Mouse (Mus musculus) heart, embryonic 11.5 days (tissue): ENCODE measurements around the gene Pkn1. TPM values are rescaled to one million over a fixed set of nuclear protein-coding genes. Genes with fewer than 3 reads are reported as not detected.

ENCODE experiments used
- ATAC-seq: fragments of 200-750 bp; cut with Nextera tagmentation; replicated peaks from 2 replicates; pipeline ENCODE4 v1.8.0; 2017; ENCODE audit warnings: moderate library complexity; ENCODE audit not compliant: insufficient number of reproducible peaks, low FRiP score, low TSS enrichment
- H3K27ac ChIP-seq: fragments of 300-500 bp; sonication (generic); 2 replicates; pipeline ENCODE4 v1.5.1; 2014; ENCODE audit warnings: mild to moderate bottlenecking, low read depth, low read length
- H3K27me3 ChIP-seq: fragments of 300-500 bp; sonication (generic); 2 replicates; pipeline ENCODE4 v1.6.1; 2014; ENCODE audit warnings: mild to moderate bottlenecking, low read length, mixed read lengths; ENCODE audit not compliant: control insufficient read depth, insufficient read depth
- H3K36me3 ChIP-seq: fragments of 300-500 bp; sonication (generic); 2 replicates; pipeline ENCODE4 v1.6.1; 2014; ENCODE audit warnings: mild to moderate bottlenecking, low read length, moderate library complexity, mixed read lengths; ENCODE audit not compliant: control insufficient read depth, insufficient read depth
- H3K4me1 ChIP-seq: fragments of 300-500 bp; sonication (generic); 2 replicates; pipeline ENCODE4 v1.6.1; 2014; ENCODE audit warnings: low read length; ENCODE audit not compliant: control insufficient read depth, insufficient read depth
- H3K4me2 ChIP-seq: fragments of 300-500 bp; sonication (generic); 2 replicates; pipeline ENCODE4 v1.6.1; 2014; ENCODE audit warnings: mild to moderate bottlenecking, moderate library complexity
- H3K4me3 ChIP-seq: fragments of 300-500 bp; sonication (generic); 2 replicates; pipeline ENCODE4 v1.5.1; 2014; ENCODE audit warnings: low read depth, low read length
- H3K9ac ChIP-seq: fragments of 300-500 bp; sonication (generic); 2 replicates; pipeline ENCODE4 v1.6.1; 2014; ENCODE audit warnings: mild to moderate bottlenecking, low read depth, low read length, moderate library complexity
- H3K9me3 ChIP-seq: fragments of 300-500 bp; sonication (generic); replicated peaks from 2 replicates; pipeline ENCODE4 v1.6.1; 2016; ENCODE audit warnings: low read length; ENCODE audit not compliant: control insufficient read depth
- WGBS: fragments of 180-500 bp; shearing (Covaris S2); extraction: QIAGEN DNeasy Blood & Tissue Kit; methylation state at CpG from one replicate; pipeline ENCODE4 v1.1.7; 2014; ENCODE audit not compliant: insufficient replicate concordance; 5-methylcytosine and 5-hydroxymethylcytosine counted together
- polyA plus RNA-seq: library from polyadenylated mRNA; unstranded; fragments of >200 nt; fragmentation: Nextera tagmentation; extraction: Ambion mirVana; gene quantifications from 2 replicates; pipeline ENCODE4 v1.2.1, GENCODE M21; 2014

Gene Pkn1
- polyA plus RNA-seq, 1 experiment from 2014 or later: 17.0 TPM

- no peaks in the 10 kb centered on the region for H3K36me3 ChIP-seq
- no peak overlapping the region for H3K4me2 ChIP-seq
- H3K9me3 ChIP-seq: no peaks in the 10 kb centered on the region
- WGBS: 91% methylated on average over 11 of the region's 11 CpGs
- no peak for ATAC-seq
- no peak overlapping the region for H3K9ac ChIP-seq
- no peaks in the 10 kb centered on the region for H3K27me3 ChIP-seq
- H3K4me1 ChIP-seq: no peaks in the 10 kb centered on the region
- no peak overlapping the region for H3K4me3 ChIP-seq
- no peak overlapping the region for H3K27ac ChIP-seq
Measured at GRCm38 (mm10) chr8:83647511-83647910, 51.5 kb downstream of the Pkn1 start.

DNA sequence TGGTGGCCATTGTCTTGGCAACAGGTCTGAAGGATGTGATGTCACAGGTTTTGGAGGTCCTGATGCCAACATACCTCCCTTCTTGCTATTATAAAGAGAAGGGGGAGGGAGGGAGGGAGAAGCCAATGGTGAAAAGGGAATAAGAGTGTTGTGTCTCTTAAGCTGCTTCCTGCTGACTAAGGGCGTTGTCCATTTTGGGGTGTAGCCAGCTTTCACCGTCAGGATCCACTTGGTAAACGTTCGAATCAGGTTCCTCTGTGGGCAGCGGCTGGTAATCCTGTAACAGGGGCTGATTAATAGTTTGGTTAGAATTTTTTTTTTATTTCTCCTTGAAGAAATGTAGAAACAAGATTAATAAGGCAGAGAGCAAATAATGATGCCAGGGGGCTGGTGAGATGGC is 59.3 kb downstream of the Pkn1 start:
- Histone ChIP-seq H3K27me3 (no peaks in the 10 kb centered on the region), H3K9me3 (0 out of 2 replicates have a peak, but pooled peaks cover 3% of the 10 kb centered on the region), H3K4me2 (no peak overlapping the region), H3K27ac (no peak overlapping the region), H3K4me3 (no peak overlapping the region), H3K9ac (no peak overlapping the region), H3K36me3 (no peaks in the 10 kb centered on the region), H3K4me1 (no peaks in the 10 kb centered on the region)
- ATAC-seq: no peak
- 72% methylated on average over 5 of the region's 5 CpGs for WGBS

DNA sequence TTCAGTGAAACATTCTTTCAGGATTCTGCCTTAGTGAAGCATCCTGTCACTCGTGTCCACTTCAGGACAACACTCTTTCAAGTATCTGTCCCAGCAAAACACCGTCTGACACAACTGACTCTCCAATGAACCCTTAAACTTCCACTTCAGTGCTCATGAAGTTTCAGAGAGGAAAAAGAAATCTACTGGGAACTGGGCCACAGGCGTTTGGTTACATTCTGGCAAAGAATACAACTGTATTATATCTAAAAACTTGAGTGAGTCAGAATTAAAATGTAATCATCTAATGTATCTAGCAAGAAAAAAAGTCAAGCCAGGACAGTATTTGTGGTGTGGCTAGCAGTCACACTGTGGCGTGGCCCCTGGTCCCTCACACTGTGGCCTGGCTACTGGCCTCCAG is 60.1 kb downstream of the Pkn1 start:
- no peak overlapping the region for H3K4me2 ChIP-seq
- no peaks in the 10 kb centered on the region for H3K27me3 ChIP-seq
- 0 out of 2 replicates have a peak, but pooled peaks cover 3% of the 10 kb centered on the region for H3K9me3 ChIP-seq
- H3K4me3 ChIP-seq: no peak overlapping the region
- ATAC-seq: no peak
- WGBS: 59% methylated on average over 4 of the region's 4 CpGs
- H3K4me1 ChIP-seq: no peaks in the 10 kb centered on the region
- no peak overlapping the region for H3K9ac ChIP-seq
- no peak overlapping the region for H3K27ac ChIP-seq
- H3K36me3 ChIP-seq: no peaks in the 10 kb centered on the region

- WGBS: 77% methylated on average over 7 of the region's 7 CpGs
- no peak overlapping the region for H3K4me3 ChIP-seq
- no peaks in the 10 kb centered on the region for H3K27me3 ChIP-seq
- H3K9me3 ChIP-seq: 0 out of 2 replicates have a peak, but pooled peaks cover 3% of the 10 kb centered on the region
- H3K27ac ChIP-seq: no peak overlapping the region
- H3K4me1 ChIP-seq: no peaks in the 10 kb centered on the region
- no peak for ATAC-seq
- H3K9ac ChIP-seq: no peak overlapping the region
- H3K4me2 ChIP-seq: no peak overlapping the region
- H3K36me3 ChIP-seq: no peaks in the 10 kb centered on the region
Measured at GRCm38 (mm10) chr8:83632083-83632707, 66.8 kb downstream of the Pkn1 start.

- Histone ChIP-seq H3K4me2 (no peak overlapping the region), H3K4me3 (no peak overlapping the region), H3K27me3 (no peaks in the 10 kb centered on the region), H3K36me3 (no peaks in the 10 kb centered on the region), H3K27ac (no peak overlapping the region), H3K9ac (no peak overlapping the region), H3K4me1 (peaks cover 3% of the 10 kb centered on the region; the same call in 1 of the 2 replicates), H3K9me3 (no peaks in the 10 kb centered on the region)
- ATAC-seq: no peak
- 77% methylated on average over 6 of the region's 6 CpGs for WGBS
Measured at GRCm38 (mm10) chr8:83625676-83626299, 73.2 kb downstream of the Pkn1 start.

DNA sequence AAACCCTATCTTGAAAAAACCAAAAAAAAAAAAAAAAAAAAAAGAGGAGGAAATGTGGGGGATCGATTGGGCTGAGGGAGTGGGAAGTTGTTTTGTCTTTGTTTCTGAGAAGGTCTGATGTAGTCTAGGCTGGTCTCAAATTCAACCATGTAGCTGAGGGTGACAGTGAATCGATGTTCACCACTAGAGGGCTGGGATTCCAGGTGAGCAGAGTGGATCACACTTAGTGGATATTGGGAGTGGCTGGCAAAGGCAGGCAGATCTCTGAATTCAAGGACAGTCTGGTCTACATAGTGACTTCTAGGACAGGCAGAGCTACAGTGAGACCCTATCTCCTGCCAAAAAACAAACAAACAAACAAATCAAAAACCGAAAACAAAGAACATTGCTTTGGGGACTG is 74.2 kb downstream of the Pkn1 start:
- H3K9me3 ChIP-seq: no peaks in the 10 kb centered on the region
- WGBS: 30% methylated on average over 3 of the region's 3 CpGs
- no peak for ATAC-seq

GRCm38 (mm10) chr8:83623549-83623948 is 75.4 kb downstream of the Pkn1 start:
- ATAC-seq: no peak
- Histone ChIP-seq H3K36me3 (no peaks in the 10 kb centered on the region), H3K4me3 (no peak overlapping the region), H3K27ac (no peak overlapping the region), H3K27me3 (no peaks in the 10 kb centered on the region), H3K4me2 (no peak overlapping the region), H3K9ac (no peak overlapping the region), H3K9me3 (no peaks in the 10 kb centered on the region), H3K4me1 (peaks cover 3% of the 10 kb centered on the region; the same call in 1 of the 2 replicates)
- 59% methylated on average over 7 of the region's 7 CpGs for WGBS

More for the DNA sequence above, 74.2 kb downstream of the Pkn1 start:
- no peak overlapping the region for H3K4me3 ChIP-seq
- H3K27ac ChIP-seq: no peak overlapping the region
- H3K9ac ChIP-seq: no peak overlapping the region
- H3K36me3 ChIP-seq: no peaks in the 10 kb centered on the region
- H3K27me3 ChIP-seq: no peaks in the 10 kb centered on the region
- no peak overlapping the region for H3K4me2 ChIP-seq
- H3K4me1 ChIP-seq: peaks cover 3% of the 10 kb centered on the region; the same call in 1 of the 2 replicates

DNA sequence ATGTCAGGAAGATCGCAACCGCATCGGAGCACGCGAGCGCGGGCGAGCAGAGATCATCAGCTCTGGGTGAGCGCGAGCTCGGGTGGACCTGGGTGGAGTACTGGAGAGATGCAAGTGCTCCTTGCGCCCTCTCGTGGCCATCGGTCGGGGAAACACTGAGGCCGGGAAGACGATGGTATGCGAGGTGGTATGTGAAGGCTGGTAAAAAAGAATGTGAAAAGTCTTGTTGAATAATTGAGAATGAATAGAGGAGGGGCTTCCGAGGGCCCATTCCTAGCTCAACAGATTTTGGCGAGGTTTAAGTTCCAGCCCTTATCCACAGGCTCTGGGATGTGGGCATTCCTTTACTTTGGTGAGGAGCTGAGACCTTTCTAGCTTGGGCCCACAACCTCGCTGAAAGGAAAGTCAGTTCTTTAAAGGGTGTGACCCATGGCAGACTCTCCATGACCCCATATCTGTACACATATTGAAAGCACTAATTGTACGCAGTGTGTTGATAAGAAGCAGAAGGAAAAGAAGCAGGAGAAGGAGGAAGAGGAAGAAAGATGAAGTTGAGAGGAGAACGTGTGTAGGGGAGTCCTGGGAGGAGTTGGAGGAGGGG is 76.5 kb downstream of the Pkn1 start:
- H3K27me3 ChIP-seq: no peaks in the 10 kb centered on the region
- H3K4me2 ChIP-seq: peak overlapping the region; percentile 77
- ATAC-seq: peak; percentile 62
- peak overlapping the region; percentile 67 for H3K9ac ChIP-seq
- no peaks in the 10 kb centered on the region for H3K36me3 ChIP-seq
- peak overlapping the region; percentile 32 for H3K4me3 ChIP-seq
- H3K27ac ChIP-seq: no peak overlapping the region
- H3K4me1 ChIP-seq: peaks cover 3% of the 10 kb centered on the region; the same call in 1 of the 2 replicates
- H3K9me3 ChIP-seq: no peaks in the 10 kb centered on the region
- 7% methylated on average over 23 of the region's 23 CpGs for WGBS
